Mouse (Mus musculus): Measurements from ENCODE around the gene Gm5127.
A peak's percentile ranks its signal among the peaks of the same experiment; 100 is the strongest.

Gm5127 gene

GRCm38 (mm10) chrX:106582886-106583285 is at the start of gene Gm5127:
Gene Gm5127, plus strand, starts transcription at chrX:106583186.
- no peak for DNase-seq

- no peak for DNase-seq
Measured at GRCm38 (mm10) chrX:106536359-106536758, 46.6 kb upstream of the Gm5127 start.

- DNase-seq = no peak
Measured at GRCm38 (mm10) chrX:106555457-106555856, 27.5 kb upstream of the Gm5127 start.

GRCm38 (mm10) chrX:106578966-106579365 is 4.0 kb upstream of the Gm5127 start:
- no peak for DNase-seq

- no peak for DNase-seq
Measured at GRCm38 (mm10) chrX:106580410-106580809, 2.6 kb upstream of the Gm5127 start.

GRCm38 (mm10) chrX:106582197-106582596 is 789 bp upstream of the Gm5127 start:
- no peak for DNase-seq

GRCm38 (mm10) chrX:106593914-106594313 is 10.9 kb downstream of the Gm5127 start:
- DNase-seq = no peak

GRCm38 (mm10) chrX:106595904-106596303 is 12.9 kb downstream of the Gm5127 start:
- DNase-seq = no peak

- peak in 1 of 2 experiments; percentile 4 for DNase-seq
Measured at GRCm38 (mm10) chrX:106602574-106603258, 19.7 kb downstream of the Gm5127 start.

- DNase-seq = peak in 1 of 2 experiments; percentile 21
Measured at GRCm38 (mm10) chrX:106603386-106603785, 20.4 kb downstream of the Gm5127 start, which contains the start of gene Cysltr1. Gene Cysltr1, minus strand, starts transcription at chrX:106603679.

- DNase-seq = no peak
Measured at GRCm38 (mm10) chrX:106622512-106622911, 39.5 kb downstream of the Gm5127 start.

GRCm38 (mm10) chrX:106623667-106624066 is 40.7 kb downstream of the Gm5127 start:
- DNase-seq = no peak

GRCm38 (mm10) chrX:106628514-106628913 is 45.5 kb downstream of the Gm5127 start:
- DNase-seq = no peak

GRCm38 (mm10) chrX:106633543-106633942 is 50.6 kb downstream of the Gm5127 start:
- no peak for DNase-seq

- no peak for DNase-seq
Measured at GRCm38 (mm10) chrX:106634799-106635541, 52.0 kb downstream of the Gm5127 start.

GRCm38 (mm10) chrX:106662101-106662500 is 79.1 kb downstream of the Gm5127 start:
- DNase-seq = no peak

- no peak for DNase-seq
Measured at GRCm38 (mm10) chrX:106704590-106704989, 121.6 kb downstream of the Gm5127 start.

- no peak for DNase-seq
Measured at GRCm38 (mm10) chrX:106717160-106717559, 134.2 kb downstream of the Gm5127 start.

GRCm38 (mm10) chrX:106742241-106742640 is 159.3 kb downstream of the Gm5127 start:
- DNase-seq = no peak

GRCm38 (mm10) chrX:106755272-106755671 is 172.3 kb downstream of the Gm5127 start:
- no peak for DNase-seq

Data from lung, postnatal 4 days (tissue).